Mouse (Mus musculus) T-cell, adult 2 months (primary cell): ENCODE measurements around the gene Lpcat4.
"Not testable (repeated sequence)": the region's sequence is repeated elsewhere in the genome, so short reads cannot be mapped to it uniquely, and the experiment has no call there.

Source experiments
- DNase-seq: peaks from one replicate; pipeline ENCODE4 v3.0.0; 2022; ENCODE audit warnings: low spot score

The Lpcat4 gene

DNA sequence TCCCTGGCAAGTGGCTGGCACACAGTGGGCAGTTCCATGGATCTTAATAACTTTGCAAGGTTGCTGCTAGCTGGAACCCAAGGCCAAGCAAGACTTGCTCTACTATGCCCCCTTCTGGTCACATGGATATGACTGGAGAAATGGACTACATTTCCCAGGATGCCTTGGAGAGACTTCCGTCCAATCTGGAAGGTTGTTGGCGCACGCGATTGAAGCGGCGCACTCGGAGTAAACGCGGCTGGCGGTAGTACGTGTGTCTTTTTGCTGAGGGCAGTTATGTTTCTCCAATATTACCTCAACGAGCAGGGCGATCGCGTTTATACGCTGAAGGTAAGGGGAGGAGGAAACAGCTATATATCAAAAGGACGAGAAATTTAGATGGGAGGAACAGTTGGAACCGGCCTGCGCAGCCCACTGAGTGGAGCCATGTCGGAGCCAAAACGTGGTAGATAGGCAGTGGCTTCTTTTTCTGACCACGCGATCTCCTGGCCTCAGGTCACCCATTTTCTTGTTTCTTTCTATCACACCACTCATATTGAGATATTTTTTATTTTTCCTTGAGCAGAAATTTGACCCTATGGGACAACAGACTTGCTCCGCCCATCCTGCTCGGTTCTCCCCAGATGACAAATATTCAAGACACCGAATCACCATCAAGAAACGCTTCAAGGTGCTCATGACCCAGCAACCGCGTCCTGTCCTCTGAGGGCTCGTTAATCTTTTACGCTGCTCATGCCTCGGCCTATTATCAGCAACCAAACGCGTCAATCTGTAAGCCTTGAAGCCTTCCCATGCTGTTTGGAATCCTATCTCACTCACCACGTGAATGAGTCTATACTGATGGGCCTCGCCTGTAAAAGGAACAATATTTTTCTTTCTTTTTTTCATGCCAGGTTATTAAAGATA is 22.7 kb downstream of the Lpcat4 start, which contains the start of gene Nop10:
Gene Nop10 (plus strand): TSS at position 179 of the 906 bp plus-strand sequence.
- peak; percentile 78 for DNase-seq

DNA sequence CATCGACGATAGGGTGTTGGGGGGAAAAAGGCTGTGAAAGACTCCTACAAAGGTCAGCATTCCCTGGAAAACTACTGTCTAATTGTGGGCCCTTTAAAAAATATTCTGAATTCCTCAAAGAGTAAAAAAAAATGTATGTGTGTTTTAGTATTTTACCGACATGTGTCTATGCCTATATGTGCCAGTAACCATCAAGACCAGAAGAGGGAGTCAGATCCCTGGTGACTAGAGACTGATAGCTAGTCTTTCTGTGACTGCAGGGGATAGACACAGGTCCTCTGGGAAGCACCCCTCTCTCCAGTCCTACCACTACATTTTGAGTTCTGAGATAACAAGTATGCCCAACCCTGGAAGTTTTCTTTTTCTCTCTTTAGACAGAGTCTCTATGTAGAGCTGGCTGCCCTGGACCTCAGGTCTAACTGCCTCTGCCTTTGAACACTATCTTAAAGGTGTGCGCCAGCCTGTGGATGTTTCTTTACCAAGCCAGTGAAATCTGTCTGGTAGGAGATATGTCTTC is 23.6 kb downstream of the Lpcat4 start:
- DNase-seq, result no peak

- DNase-seq, result no peak
These were observed 25.1 kb downstream of the Lpcat4 start for GRCm38 (mm10) chr2:112264364-112264763.

DNA sequence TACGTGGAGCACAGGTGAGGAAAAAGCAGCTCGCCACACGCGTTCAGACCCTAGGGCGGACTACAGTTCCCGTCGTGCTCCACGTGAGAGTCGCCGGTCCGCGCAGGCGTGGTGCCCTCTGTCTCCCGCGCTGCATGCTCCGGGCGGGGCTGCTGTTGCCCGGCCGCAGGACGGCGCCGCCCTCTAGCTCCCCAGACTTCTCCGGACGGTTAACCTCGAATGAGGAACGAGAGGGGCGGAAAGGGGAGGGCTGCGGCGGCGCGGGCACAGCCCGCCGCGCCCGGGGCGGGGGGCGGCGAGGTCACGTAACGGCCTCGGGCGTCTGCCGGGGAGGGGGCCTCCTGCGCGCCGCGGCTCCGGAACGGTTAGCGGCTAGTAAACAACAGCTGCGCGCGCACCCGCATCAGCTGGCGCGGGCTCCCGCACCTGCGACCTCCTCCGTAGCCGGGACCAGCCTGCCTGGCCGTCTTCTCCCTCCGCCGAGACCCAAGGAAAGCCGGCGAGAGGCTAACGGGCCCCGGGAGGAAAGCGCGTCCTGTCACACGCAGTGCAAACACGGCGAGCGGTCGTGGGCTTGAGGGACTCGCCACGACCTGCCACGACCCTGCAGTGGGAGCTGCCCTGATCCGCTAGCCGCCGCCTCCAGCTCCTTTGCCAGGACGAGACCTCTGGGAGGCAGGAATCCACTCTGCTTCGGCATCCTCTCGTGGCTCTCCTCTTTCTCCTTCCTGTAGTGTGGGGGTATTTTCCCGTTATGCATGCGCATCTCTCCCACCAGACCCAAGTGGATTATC is 26.4 kb downstream of the Lpcat4 start, which contains the start of gene Slc12a6:
Gene Slc12a6 (plus strand): TSS at position 378 of the 794 bp plus-strand sequence.
- DNase-seq, result peak; percentile 90

DNA sequence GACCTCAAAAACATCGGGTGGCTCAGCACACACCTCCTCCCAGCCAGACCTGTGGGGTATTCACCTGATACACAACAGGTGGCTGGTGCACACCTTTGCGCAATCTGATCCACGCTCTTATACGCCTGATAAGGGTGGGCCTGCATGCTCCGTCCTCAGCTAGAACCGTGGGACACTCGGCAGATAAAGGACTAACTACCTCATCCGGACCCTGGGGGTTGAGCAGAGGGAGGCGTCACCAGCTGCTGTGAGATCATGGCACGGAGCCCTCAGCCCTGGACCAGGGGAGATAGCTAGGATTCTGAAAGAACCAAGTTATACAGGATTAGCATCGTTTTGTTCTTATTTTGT is 26.9 kb downstream of the Lpcat4 start, which contains the start of gene Gm21985:
Gene Gm21985 (plus strand): TSS at position 73 of the 351 bp plus-strand sequence.
- DNase-seq, result peak; percentile 43

- no peak for DNase-seq
These were observed 27.5 kb downstream of the Lpcat4 start for GRCm38 (mm10) chr2:112266780-112267179.

- DNase-seq, result no peak
These were observed 28.4 kb downstream of the Lpcat4 start for GRCm38 (mm10) chr2:112267547-112268269.

- no peak for DNase-seq
These were observed 30.7 kb downstream of the Lpcat4 start for GRCm38 (mm10) chr2:112270011-112270410.

DNA sequence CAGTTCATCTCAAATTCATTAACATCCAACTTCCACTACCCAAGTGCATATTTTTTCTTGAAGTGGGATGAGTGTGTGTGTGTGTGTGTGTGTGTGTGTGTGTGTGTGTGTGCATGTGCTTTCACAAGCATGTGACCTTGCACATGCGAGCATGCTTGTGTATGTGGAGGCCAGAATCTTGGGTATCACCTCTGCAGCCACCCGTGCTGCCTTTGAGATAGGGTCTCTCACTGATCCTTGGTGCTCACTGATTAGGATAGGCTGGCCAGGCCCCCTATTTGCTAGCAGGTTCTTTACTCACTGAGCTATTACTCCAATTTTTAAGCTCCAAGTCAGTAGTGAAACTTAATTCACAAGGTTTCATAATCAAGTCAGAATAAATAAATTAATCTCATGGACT is 33.6 kb downstream of the Lpcat4 start:
- no peak for DNase-seq

DNA sequence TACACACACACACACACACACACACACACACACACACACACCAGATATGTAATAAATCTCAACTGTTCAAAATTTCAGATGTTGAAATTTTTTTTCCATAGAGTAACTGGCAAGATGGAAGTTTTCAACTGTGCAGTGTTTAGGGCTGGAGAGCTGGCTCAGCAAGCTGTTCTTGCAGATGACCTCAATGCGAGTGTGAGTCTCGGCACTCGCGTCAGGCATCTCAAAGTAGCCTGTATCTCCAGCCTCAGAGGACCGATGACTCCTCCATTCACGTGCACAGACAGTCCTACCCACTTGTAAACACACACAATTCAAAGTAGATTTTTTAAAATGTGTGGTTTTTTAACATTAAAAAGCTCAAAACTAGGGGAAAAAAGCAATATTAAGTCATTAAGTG is 34.2 kb downstream of the Lpcat4 start:
- DNase-seq, result no peak

DNA sequence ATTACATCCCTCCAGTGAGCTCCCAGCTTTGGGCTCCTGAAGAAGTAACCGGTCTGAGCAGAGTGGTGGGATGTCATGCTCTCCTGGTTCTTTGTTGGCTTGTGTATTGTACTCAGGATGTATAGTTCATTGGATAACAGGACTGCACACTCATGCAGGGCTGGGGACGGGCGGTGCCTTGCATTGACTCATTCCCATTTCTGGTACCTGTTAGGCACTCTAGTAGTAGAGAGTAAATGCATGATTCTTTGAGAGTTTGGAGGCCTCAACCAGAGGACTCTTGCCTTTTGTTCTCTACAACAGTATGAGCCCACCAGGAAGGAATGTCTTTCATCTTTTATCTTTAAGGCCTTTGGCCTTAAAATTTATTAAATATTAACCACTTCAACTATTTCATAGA is 37.6 kb downstream of the Lpcat4 start:
- DNase-seq, result no peak

DNA sequence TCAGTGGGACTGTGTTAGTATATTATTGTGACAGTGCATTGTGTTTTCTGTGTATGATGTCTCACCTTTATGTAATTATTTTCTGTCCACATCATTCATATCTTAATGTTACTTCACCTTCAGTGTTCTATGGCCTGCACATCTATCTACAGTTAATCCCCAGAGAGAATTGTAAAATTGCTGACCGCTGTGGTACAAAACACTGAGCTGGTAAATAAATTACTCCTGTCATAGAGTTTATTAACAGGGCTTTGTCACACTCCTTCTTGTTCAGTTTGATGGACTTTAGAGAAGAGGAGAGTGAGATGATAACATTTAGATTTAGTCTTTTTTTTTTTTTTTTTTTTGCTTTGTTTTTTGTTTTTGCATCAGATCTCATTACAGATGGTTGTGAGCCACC is 43.6 kb downstream of the Lpcat4 start:
- no peak for DNase-seq

- DNase-seq, result no peak
These were observed 45.2 kb downstream of the Lpcat4 start for GRCm38 (mm10) chr2:112284363-112285030.

DNA sequence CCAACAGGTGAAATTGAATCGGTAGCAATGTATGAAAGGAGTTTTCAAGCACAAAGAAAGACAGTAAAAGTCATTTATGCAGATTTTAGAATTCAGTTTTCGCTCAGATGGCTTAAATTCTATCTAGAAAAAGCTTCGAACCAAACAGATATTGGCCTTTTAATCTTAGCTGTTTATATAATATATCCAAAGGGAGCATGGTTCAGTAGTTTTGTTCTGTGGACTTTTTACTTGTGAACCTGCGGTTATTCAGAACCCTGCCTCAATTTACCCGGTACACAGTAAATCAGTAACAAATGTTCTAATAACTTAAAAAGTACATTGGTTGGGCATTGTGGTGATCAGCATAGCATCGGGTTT is 45.7 kb downstream of the Lpcat4 start:
- no peak for DNase-seq

DNA sequence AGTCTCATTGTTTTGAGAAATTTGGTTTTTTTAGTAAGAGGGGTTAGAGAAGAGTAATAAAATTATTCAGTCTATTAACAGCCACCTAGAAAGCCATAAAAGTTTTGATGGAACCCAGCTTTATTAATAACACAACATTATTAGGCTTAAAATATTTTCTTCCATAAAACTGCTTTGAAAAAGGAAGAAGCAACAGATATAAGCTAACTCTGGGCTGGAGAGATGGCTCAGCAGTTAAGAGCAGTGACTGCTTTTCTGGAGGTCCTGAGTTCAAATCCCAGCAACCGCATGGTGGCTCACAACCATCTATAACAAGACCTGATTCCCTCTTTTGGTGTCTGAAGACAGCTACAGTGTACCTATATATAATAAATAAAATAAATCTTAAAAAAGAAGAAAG is 46.8 kb downstream of the Lpcat4 start:
- DNase-seq, result not testable (repeated sequence)

- no peak for DNase-seq
These were observed 47.8 kb downstream of the Lpcat4 start for GRCm38 (mm10) chr2:112287059-112287458.

DNA sequence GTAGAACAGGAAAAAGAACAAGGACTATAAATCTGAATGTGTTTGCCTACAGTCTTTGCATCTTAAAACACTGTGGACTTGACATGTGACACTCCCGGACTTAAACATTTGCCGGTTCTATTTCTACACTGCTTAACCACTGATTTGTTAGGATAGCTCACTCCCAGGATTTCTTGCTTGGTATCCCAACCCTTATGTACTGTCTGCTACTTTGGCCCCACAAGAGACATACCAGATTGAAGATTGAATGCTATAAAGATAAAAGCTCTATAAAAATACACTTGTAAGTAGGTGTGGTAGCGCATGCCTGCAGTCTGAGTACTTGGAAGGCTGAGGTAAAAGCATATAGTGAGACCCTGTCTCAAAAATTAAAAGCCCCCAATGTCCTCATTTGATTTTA is 50.2 kb downstream of the Lpcat4 start:
- no peak for DNase-seq

- DNase-seq, result no peak
These were observed 53.6 kb downstream of the Lpcat4 start for GRCm38 (mm10) chr2:112292823-112293222.

DNA sequence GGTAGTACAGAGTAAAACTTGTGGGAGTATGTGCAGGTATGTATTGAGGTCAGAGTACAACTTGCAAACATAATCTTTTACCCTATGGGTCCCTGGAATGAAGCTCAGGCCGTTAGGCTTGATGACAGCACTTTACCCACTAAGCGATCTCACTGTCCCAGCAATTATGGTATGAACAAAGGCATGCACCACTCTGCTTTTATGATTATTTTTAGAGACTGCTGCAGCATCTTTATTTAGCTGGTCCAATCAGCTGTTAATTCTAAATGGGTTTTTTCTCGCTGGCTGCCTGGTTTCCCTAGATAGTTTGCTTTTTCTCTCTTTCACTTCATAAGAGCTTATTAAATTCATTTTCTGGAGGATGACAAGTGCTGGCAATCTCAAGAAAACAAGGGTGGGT is 56.9 kb downstream of the Lpcat4 start:
- no peak for DNase-seq
